Mouse (Mus musculus) G1E (cell line): ENCODE measurements around the gene Prkg2.

Experiments
- CTCF ChIP-seq: IDR thresholded peaks from 2 replicates; pipeline ENCODE4 v1.5.1; 2012; ENCODE audit warnings: low read depth, low read length, inconsistent platforms, mixed read lengths
- GATA1 ChIP-seq: IDR thresholded peaks from 2 replicates; pipeline ENCODE4 v1.6.1; 2012; ENCODE audit warnings: borderline replicate concordance, low read length, inconsistent platforms, mixed read lengths

GRCm38 (mm10) chr5:98921608-98922007 is 115.5 kb downstream of the Prkg2 start:
- no peak for TF ChIP-seq CTCF
- no peak for TF ChIP-seq GATA1
